Mouse (Mus musculus) olfactory bulb, adult 2 months (tissue): ENCODE measurements at regions not wholly inside any gene's neighbourhood (a gene's known extent, or its start where the extent isn't known, plus 50 kb on each side); places are given as distances from the start of the nearest gene placed in this dataset.

Experiments used
- H3K27ac ChIP-seq: fragments of 200-500 bp; 2 replicates; pipeline ENCODE4 v1.5.1; 2012; ENCODE audit warnings: low read depth, low read length; ENCODE audit not compliant: insufficient read depth
- H3K4me1 ChIP-seq: fragments of 200-500 bp; 2 replicates; pipeline ENCODE4 v1.6.1; 2012; ENCODE audit warnings: low read length; ENCODE audit not compliant: control insufficient read depth, insufficient read depth
- H3K4me3 ChIP-seq: fragments of 200-500 bp; 2 replicates; pipeline ENCODE4 v1.5.1; 2012; ENCODE audit warnings: mild to moderate bottlenecking, low read depth, low read length, moderate library complexity; ENCODE audit not compliant: insufficient read depth
- CTCF ChIP-seq: fragments of 200-500 bp; IDR thresholded peaks from 2 replicates; pipeline ENCODE4 v1.5.1; 2012; ENCODE audit warnings: low read depth, mild to moderate bottlenecking, low read length, moderate library complexity; ENCODE audit not compliant: insufficient read depth
- POLR2A ChIP-seq: fragments of 200-500 bp; IDR thresholded peaks from 2 replicates; pipeline ENCODE4 v1.6.1; 2012; ENCODE audit warnings: mild to moderate bottlenecking, low read depth, low read length, moderate library complexity; ENCODE audit not compliant: insufficient read depth
- WGBS: fragments of 180-500 bp; shearing (Covaris S2); methylation state at CpG from one replicate; pipeline ENCODE4 v1.1.7; 2018; 5-methylcytosine and 5-hydroxymethylcytosine counted together

DNA sequence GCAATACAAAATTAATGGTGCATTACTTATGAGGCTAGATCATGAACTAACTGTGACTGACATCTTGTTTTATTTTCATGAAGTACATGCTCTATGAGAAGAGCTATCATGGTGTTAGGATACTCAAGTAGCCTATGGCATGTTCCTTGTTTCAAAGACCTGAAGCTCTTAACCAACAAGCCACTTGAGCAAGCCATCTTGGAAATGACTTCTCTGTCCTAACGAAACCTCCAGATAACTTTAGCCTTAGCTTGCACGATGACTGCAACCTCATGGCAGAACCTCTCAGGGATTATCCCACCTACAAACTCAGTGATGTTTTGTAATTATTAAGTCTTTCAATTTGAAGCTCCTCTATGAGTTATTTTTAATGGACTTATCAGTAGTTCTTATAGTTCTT lies 362.3 kb upstream of the Marcks start:
- no peak overlapping the region for H3K27ac ChIP-seq
- WGBS: 98% methylated on average over 2 of the region's 2 CpGs
- no peak for TF ChIP-seq CTCF
- no peak for TF ChIP-seq POLR2A
- no peaks in the 10 kb centered on the region for H3K4me1 ChIP-seq
- no peak overlapping the region for H3K4me3 ChIP-seq

DNA sequence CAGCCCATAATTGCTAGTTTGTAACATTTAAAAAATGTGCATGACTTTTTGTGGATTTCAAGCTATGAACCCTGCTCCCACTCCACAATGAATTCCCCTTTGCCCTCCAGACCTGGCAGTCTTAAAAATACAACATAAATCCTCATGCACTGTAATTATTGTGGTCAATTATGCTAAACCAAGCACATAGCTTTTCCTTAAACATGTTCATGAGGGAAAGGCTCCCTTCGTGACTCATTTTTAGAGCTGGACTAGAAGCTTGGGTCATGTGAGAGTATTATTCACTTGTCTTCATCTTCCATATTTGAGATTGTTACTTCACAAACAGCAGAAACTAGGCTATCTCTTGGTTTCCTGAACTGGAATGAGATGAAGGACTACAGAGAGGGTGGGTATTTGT lies 356.7 kb upstream of the Marcks start:
- Histone ChIP-seq H3K4me1 (no peaks in the 10 kb centered on the region), H3K4me3 (no peak overlapping the region), H3K27ac (no peak overlapping the region)
- TF ChIP-seq CTCF (no peak), POLR2A (no peak)
- 84% methylated on average over 1 of the region's 1 CpGs for WGBS

DNA sequence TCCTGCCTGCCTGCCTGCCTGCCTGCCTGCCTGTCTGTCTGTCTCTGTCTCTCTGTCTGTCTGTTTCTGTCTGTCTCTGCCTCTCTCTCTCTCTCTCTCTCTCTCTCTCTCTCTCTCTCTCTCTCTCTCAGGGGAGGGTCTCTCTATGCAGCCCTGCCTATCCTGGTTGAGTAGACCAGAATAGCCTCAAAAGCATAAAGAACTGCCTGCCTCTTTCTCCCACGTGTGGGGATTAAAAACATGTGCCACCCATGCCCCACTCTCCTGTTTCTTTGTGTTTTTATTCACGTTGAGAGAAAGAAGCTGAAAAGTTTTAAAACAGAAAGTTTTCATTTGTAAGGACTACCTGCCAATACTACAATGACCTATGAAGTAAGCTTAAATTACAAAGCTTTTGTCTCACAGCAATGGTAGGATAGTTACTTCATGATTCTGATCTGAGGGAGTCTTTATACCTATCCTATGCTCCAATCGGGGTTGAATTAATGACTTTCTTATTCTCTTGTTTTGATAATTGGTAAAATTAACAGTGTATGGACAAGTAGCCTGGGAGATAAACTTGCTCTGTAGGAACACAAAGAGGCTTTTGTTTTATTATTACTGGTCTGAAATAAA lies 355.9 kb upstream of the Marcks start:
- H3K4me1 ChIP-seq: no peaks in the 10 kb centered on the region
- TF ChIP-seq CTCF: no peak
- no peak for TF ChIP-seq POLR2A
- no peak overlapping the region for H3K27ac ChIP-seq
- 24% methylated on average over 3 of the region's 3 CpGs for WGBS
- H3K4me3 ChIP-seq: no peak overlapping the region

DNA sequence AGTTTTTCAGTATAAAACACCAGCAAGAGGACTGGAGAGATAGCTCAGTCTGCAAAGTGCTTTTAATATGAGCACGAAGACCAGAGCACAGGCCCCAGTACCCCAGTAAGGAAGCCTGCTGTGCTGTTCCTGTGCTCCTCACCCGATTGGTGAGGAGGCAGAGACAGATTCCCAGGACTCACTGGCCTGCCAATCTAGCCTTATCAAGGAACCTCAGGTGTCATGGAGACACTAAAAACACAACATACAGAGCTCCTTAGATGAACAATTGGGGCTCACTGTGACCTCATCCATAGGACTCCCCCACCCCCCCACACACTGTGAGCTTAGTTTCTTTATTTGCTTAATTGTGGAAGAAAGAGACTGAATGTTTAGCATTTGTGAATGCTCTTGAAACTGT lies 355.4 kb upstream of the Marcks start:
- Histone ChIP-seq H3K4me3 (no peak overlapping the region), H3K27ac (no peak overlapping the region), H3K4me1 (no peaks in the 10 kb centered on the region)
- WGBS: 58% methylated on average over 2 of the region's 2 CpGs
- TF ChIP-seq CTCF (no peak), POLR2A (no peak)

DNA sequence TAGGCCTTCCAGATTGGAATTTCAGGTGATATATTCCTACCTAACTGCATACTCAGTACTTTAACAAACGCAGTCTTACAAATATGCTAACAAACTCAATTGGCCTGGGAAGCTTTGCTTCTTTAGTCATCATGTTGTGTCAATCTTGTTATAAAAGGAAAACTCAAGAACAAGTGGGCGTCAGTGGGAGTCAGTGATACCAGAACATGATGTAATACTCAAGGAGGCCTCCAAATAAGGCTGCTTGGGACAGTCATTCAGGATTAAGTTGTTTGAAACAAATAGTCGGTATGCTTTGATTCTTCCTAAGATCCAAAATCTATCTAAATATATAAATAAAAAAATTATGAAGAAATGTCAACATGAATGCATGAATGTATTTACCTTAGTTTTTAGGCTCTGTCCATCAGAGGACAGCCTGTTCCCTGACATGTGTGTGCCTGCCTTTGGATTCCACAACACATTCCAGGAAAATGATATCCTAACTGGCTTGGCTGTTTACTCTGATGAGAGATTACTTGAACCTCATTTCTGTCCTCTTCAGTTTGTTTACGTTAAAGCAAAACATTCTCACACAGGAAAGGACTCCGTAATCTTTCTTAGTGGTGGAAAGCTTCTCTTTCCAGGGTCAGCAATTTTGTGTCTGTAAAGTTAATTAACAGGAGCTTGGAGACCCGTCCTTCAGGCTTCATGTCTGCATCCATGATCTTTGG lies 345.7 kb upstream of the Marcks start:
- WGBS: 86% methylated on average over 6 of the region's 6 CpGs
- Histone ChIP-seq H3K27ac (no peak overlapping the region), H3K4me1 (no peaks in the 10 kb centered on the region), H3K4me3 (no peak overlapping the region)
- no peak for TF ChIP-seq CTCF

DNA sequence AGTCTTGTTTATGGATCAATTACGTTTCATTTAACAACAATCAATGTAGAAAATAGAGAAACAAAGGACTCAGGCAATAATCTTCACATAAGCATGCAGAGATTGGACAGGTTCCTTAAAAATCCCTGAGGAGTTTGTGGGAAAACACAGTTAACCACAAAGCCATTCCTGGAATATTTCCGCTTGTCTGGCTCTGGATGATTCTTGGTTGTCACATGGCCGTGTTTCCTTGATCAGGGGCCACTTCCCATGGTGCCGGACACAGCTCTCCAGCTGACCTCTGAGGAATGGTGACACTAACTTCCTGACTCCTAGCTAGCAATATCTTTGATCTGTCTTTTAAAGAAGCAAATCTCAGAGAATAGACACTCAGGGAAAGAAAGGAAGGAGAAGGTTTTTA lies 344.8 kb upstream of the Marcks start:
- Histone ChIP-seq H3K4me1 (no peaks in the 10 kb centered on the region), H3K27ac (no peak overlapping the region), H3K4me3 (no peak overlapping the region)
- WGBS: 62% methylated on average over 4 of the region's 4 CpGs
- TF ChIP-seq CTCF (no peak), POLR2A (no peak)

DNA sequence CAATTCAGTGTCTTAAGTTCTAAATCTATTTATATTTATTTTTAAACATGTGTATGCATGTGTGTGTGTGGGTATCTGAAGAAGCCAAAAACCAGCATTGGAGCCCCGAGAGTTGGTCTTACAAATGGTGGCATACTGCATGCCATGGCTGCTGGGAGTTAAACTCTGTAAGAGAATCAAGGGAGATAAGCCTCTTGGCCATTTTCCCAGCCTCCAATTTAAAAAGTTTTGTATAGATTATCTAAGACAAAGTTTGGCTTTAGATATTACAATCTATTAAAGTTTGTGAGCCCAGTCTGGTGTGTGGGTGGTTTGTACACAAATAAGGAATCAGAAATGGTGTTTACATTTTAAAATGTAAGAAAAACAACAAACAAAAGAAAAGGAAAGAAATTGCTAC lies 343.2 kb upstream of the Marcks start:
- TF ChIP-seq POLR2A (no peak), CTCF (no peak)
- H3K27ac ChIP-seq: no peak overlapping the region
- H3K4me3 ChIP-seq: no peak overlapping the region
- H3K4me1 ChIP-seq: no peaks in the 10 kb centered on the region
- whole genome bisulfite sequencing: 89% methylated on average over 1 of the region's 1 CpGs

DNA sequence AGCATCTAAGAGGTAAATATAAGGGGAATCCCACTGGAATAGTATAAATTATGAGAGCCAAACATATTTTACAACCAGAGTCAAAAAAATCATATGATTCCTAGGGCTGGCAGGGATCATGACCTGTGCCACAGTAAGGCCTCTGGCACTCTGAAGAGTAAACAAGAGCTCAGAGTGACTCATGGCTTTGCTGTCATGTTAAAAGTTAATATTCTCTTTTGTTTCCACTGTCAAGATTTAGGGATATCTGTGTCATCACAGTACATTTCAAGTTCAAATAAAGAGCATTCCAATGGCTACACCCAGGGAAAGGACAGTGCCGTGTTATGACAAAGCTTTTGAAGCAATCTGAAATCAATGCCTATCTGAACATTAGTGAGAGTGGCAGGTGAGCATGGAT lies 341.6 kb upstream of the Marcks start:
- H3K27ac ChIP-seq: no peak overlapping the region
- no peak overlapping the region for H3K4me3 ChIP-seq
- no peaks in the 10 kb centered on the region for H3K4me1 ChIP-seq
- TF ChIP-seq POLR2A (no peak), CTCF (no peak)
- WGBS: 87% methylated on average over 1 of the region's 1 CpGs

DNA sequence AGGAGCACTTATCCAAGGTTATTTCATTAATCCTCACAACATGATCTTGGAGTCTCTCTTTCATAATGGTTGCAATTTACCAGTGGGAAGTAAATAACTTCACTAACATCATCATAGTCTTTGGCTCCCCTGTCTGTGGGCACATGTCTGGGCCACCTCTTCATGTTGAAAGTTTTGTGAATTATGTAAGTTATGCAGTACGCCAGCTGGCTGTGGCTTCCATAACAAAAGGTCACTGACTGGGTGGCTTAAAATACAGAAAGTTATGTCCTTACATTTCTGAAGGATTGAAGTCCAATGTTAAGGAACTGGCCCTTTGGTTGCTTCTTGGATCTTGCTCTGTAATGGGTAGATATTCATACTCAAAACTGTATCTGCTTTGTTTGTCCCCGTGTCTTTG lies 339.4 kb upstream of the Marcks start:
- WGBS: 95% methylated on average over 2 of the region's 2 CpGs
- Histone ChIP-seq H3K4me3 (no peak overlapping the region), H3K27ac (no peak overlapping the region), H3K4me1 (no peaks in the 10 kb centered on the region)
- TF ChIP-seq CTCF (no peak), POLR2A (no peak)
